Comparison of ENCODE assay signal across 7 mouse cellular contexts in genomic region chrX:106012559-106012958, GRCm38 (mm10). TPM values are rescaled to one million over a fixed set of nuclear protein-coding genes. Genes with fewer than 3 reads are reported as not detected.
DNase-seq lines count a peak whose midpoint lies in the region; ATAC-seq lines count a peak whose summit lies in the region.

No protein-coding gene starts in this region.

- H3K4me2 ChIP-seq in lung, embryonic 15.5 days: peak overlapping the region; percentile 55
- peak overlapping the region; percentile 34 for H3K4me2 ChIP-seq in limb, embryonic 11.5 days (ENCODE audit: low read depth, severe bottlenecking)

- WGBS in lung, embryonic 15.5 days: 55% methylated on average over 3 of the region's 3 CpGs
- 84% methylated on average over 3 of the region's 3 CpGs for WGBS in forebrain, embryonic 10.5 days
- WGBS in limb, embryonic 11.5 days: 70% methylated on average over 3 of the region's 3 CpGs

- ATAC-seq in lung, embryonic 15.5 days (ENCODE audit: borderline replicate concordance, extremely low read depth, low FRiP score, low TSS enrichment): no peak
- no peak for ATAC-seq in limb, embryonic 11.5 days (ENCODE audit: insufficient number of reproducible peaks, low FRiP score, low TSS enrichment, low read depth)

- H3K9me3 ChIP-seq in lung, embryonic 15.5 days: no peaks in the 10 kb centered on the region
- no peaks in the 10 kb centered on the region for H3K9me3 ChIP-seq in forebrain, embryonic 10.5 days
- no peaks in the 10 kb centered on the region for H3K9me3 ChIP-seq in limb, embryonic 11.5 days (ENCODE audit: control insufficient read depth, low read length)

- no peaks in the 10 kb centered on the region for H3K27me3 ChIP-seq in lung, embryonic 15.5 days
- H3K27me3 ChIP-seq in forebrain, embryonic 10.5 days (ENCODE audit: poor library complexity, severe bottlenecking): peaks cover 15% of the 10 kb centered on the region
- no peaks in the 10 kb centered on the region for H3K27me3 ChIP-seq in limb, embryonic 11.5 days (ENCODE audit: control insufficient read depth, insufficient read depth, low read length)
- no peaks in the 10 kb centered on the region for H3K27me3 ChIP-seq in splenic B cell, adult 2 months (ENCODE audit: control insufficient read depth, insufficient read depth, low read length, poor library complexity, severe bottlenecking)

- no peak for DNase-seq in lung, postnatal 14 days
- DNase-seq in forebrain, embryonic 10.5 days (ENCODE audit: extremely low spot score, low spot score): no peak
- no peak for DNase-seq in limb, embryonic 11.5 days (ENCODE audit: low spot score)
- peak; percentile 4 for DNase-seq in splenic B cell, adult 2 months (ENCODE audit: low read depth, low spot score)
- DNase-seq in spleen, postnatal 36 days (ENCODE audit: low spot score in 2 of 2): no peak
- DNase-seq in adipocyte (ENCODE audit: low spot score): no peak

- peak overlapping the region; percentile 30; the same call in 1 of the 2 replicates for H3K4me3 ChIP-seq in lung, embryonic 15.5 days
- peak overlapping the region; percentile 62 for H3K4me3 ChIP-seq in forebrain, embryonic 10.5 days
- no peak overlapping the region for H3K4me3 ChIP-seq in limb, embryonic 11.5 days (ENCODE audit: low read depth, low read length)

- no peaks in the 10 kb centered on the region for H3K36me3 ChIP-seq in lung, embryonic 15.5 days
- H3K36me3 ChIP-seq in forebrain, embryonic 10.5 days (replicated peaks): peaks cover 4% of the 10 kb centered on the region; the same call in 1 of the 2 replicates
- H3K36me3 ChIP-seq in limb, embryonic 11.5 days (ENCODE audit: control insufficient read depth, insufficient read depth, low read length): no peaks in the 10 kb centered on the region
- no peaks in the 10 kb centered on the region for H3K36me3 ChIP-seq in splenic B cell, adult 2 months (ENCODE audit: control insufficient read depth, insufficient read depth, low read length, poor library complexity, severe bottlenecking)

- H3K27ac ChIP-seq in lung, embryonic 15.5 days: peak overlapping the region; percentile 78; the same call in 1 of the 2 replicates
- peak overlapping the region; percentile 86 for H3K27ac ChIP-seq in forebrain, embryonic 10.5 days
- H3K27ac ChIP-seq in limb, embryonic 11.5 days (replicated peaks; ENCODE audit: low read depth, low read length): 0 out of 2 replicates have a peak overlapping the region, but pooled peaks have one; percentile 25

- no peak overlapping the region for H3K9ac ChIP-seq in lung, embryonic 15.5 days
- no peak overlapping the region; the same call in 1 of the 2 replicates for H3K9ac ChIP-seq in limb, embryonic 11.5 days (ENCODE audit: low read length)

- H3K4me1 ChIP-seq in lung, embryonic 15.5 days: peaks cover 3% of the 10 kb centered on the region; the same call in 1 of the 2 replicates
- H3K4me1 ChIP-seq in forebrain, embryonic 10.5 days: peaks cover 21% of the 10 kb centered on the region
- H3K4me1 ChIP-seq in limb, embryonic 11.5 days (ENCODE audit: control insufficient read depth, insufficient read depth, low read length): no peaks in the 10 kb centered on the region

RNA-seq across cellular contexts. Expression of gene Magt1, which starts 0.9 kb away (rescaled TPM):
- polyA plus RNA-seq in lung, embryonic 15.5 days (2015; fragmentation: Nextera tagmentation; extraction: Ambion mirVana): 61.6 and 68.4 TPM in 2 replicates
- polyA plus RNA-seq in forebrain, embryonic 10.5 days (2016; fragmentation: Nextera tagmentation; extraction: Ambion mirVana): 42.2 and 46.3 TPM in 2 replicates
- polyA plus RNA-seq in limb, embryonic 11.5 days (2014; fragmentation: Nextera tagmentation; extraction: Ambion mirVana): 63.2 and 68.1 TPM in 2 replicates

RNA-seq across cellular contexts. Expression of gene Cox7b, which starts 2.9 kb away (rescaled TPM):
- polyA plus RNA-seq in lung, embryonic 15.5 days (2015; fragmentation: Nextera tagmentation; extraction: Ambion mirVana): 327 and 347 TPM in 2 replicates
- 285 and 325 TPM in 2 replicates for polyA plus RNA-seq in forebrain, embryonic 10.5 days (2016; fragmentation: Nextera tagmentation; extraction: Ambion mirVana)
- 363 and 395 TPM in 2 replicates for polyA plus RNA-seq in limb, embryonic 11.5 days (2014; fragmentation: Nextera tagmentation; extraction: Ambion mirVana)

RNA-seq across cellular contexts. Expression of gene Atp7a, which starts 14.5 kb away (rescaled TPM):
- 23.6 and 26.3 TPM in 2 replicates for polyA plus RNA-seq in lung, embryonic 15.5 days (2015; fragmentation: Nextera tagmentation; extraction: Ambion mirVana)
- polyA plus RNA-seq in forebrain, embryonic 10.5 days (2016; fragmentation: Nextera tagmentation; extraction: Ambion mirVana): 17.9 and 19.2 TPM in 2 replicates
- polyA plus RNA-seq in limb, embryonic 11.5 days (2014; fragmentation: Nextera tagmentation; extraction: Ambion mirVana): 40.7 and 45.5 TPM in 2 replicates

Comparison
In these comparisons a context has a peak if more than half of its experiments do, and no peak if none do; other contexts are left out.
1. H3K27ac ChIP-seq: peak in every context shown above with its lines; median percentile 86 in forebrain, embryonic 10.5 days; 78 in lung, embryonic 15.5 days; 25 in limb, embryonic 11.5 days.